Mouse (Mus musculus) liver, embryonic 15.5 days (tissue): ENCODE results near the gene Ing2. TPM values are rescaled to one million over a fixed set of nuclear protein-coding genes. Genes with fewer than 3 reads are reported as not detected.

Source experiments
- ATAC-seq: fragments of 200-750 bp; cut with Nextera tagmentation; 2 replicates; pipeline ENCODE4 v1.8.0; 2017; ENCODE audit warnings: moderate number of reproducible peaks, mild to moderate bottlenecking, moderate library complexity; ENCODE audit not compliant: insufficient read depth
- H3K27ac ChIP-seq: fragments of 300-500 bp; sonication (generic); replicated peaks from 2 replicates; pipeline ENCODE4 v1.5.1; 2015; ENCODE audit warnings: mild to moderate bottlenecking, inconsistent platforms
- H3K27me3 ChIP-seq: fragments of 300-500 bp; sonication (generic); 2 replicates; pipeline ENCODE4 v1.6.1; 2015; ENCODE audit warnings: mild to moderate bottlenecking, inconsistent platforms
- H3K36me3 ChIP-seq: fragments of 300-500 bp; sonication (generic); replicated peaks from 2 replicates; pipeline ENCODE4 v1.6.1; 2015; ENCODE audit warnings: moderate library complexity, mild to moderate bottlenecking, inconsistent platforms
- H3K4me1 ChIP-seq: fragments of 300-500 bp; sonication (generic); replicated peaks from 2 replicates; pipeline ENCODE4 v1.6.1; 2015; ENCODE audit warnings: inconsistent platforms
- H3K4me2 ChIP-seq: fragments of 300-500 bp; sonication (generic); 2 replicates; pipeline ENCODE4 v1.6.1; 2015; ENCODE audit warnings: moderate library complexity, mild to moderate bottlenecking, inconsistent platforms
- H3K4me3 ChIP-seq: fragments of 300-500 bp; sonication (generic); replicated peaks from 2 replicates; pipeline ENCODE4 v1.5.1; 2015; ENCODE audit warnings: mild to moderate bottlenecking, inconsistent platforms
- H3K9ac ChIP-seq: fragments of 300-500 bp; sonication (generic); 2 replicates; pipeline ENCODE4 v1.6.1; 2015; ENCODE audit warnings: moderate library complexity, mild to moderate bottlenecking, inconsistent platforms
- H3K9me3 ChIP-seq: fragments of 300-500 bp; sonication (generic); replicated peaks from 2 replicates; pipeline ENCODE4 v1.6.1; 2016; ENCODE audit warnings: inconsistent platforms
- WGBS: fragments of 180-500 bp; shearing (Covaris S2); methylation state at CpG from one replicate; pipeline ENCODE4 v1.1.7; 2015; ENCODE audit warnings: mixed read lengths; ENCODE audit not compliant: insufficient replicate concordance; 5-methylcytosine and 5-hydroxymethylcytosine counted together
- polyA plus RNA-seq: library from polyadenylated mRNA; unstranded; fragments of >200 nt; fragmentation: Nextera tagmentation; extraction: Ambion mirVana; gene quantifications from 2 replicates; pipeline ENCODE4 v1.2.1, GENCODE M21; 2015

Gene Ing2
- 6.3 and 7.1 TPM in 2 replicates for polyA plus RNA-seq

DNA sequence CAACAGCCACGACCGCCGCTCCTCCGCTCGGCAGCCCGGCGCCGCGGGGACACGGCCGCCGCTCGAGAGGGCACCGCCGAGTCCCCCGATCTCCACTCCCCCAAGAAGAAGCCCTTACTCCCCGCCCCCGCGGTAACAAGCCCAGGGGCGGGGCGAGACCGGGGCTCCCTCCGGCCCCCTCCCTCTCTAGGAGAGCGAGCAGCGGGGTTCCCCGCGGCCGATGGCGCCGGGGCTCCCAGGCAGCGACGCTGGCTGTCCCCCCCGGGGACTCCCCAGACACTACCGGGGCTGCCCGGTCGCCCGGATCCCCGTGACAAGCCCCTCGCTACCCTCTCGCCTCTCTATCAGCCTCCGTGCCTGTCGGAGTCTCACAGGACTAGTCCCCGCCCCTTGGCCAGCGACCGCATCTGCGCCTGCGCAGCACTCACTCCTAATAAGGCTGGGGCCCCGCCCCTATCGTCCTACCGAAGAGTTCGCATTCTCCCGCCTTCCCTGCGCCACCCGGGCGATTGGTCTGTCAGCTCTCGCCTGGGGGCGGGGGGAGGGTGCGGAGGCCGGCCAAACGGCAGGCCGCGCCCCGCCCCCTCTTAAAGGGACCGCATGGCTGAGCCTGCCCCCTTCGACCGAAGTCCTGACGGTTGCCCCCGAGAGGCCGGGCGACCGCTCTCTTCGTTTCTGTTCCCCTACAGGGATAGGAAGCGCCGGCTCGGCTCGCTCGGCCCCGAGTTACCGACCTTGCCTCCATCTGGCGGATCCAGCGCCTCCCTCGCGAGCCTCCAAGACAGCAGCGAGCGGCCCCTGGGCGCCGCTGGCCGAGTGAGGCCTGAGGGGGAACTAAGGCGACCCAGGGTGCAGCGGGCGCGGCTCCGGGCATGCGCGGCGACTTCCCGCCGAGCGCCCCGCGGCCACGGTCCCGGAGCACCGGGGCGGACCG is at the start of gene Ing2:
Gene Ing2, minus strand, starts transcription at position 780 of the 934 bp plus-strand sequence.
- Histone ChIP-seq H3K27me3 (no peaks in the 10 kb centered on the region), H3K9ac (peak within 1 kb of the TSS; percentile 90), H3K27ac (peak within 1 kb of the TSS; percentile 96), H3K36me3 (no peaks in the 10 kb centered on the region; the same call in 1 of the 2 replicates), H3K4me1 (peaks cover 27% of the 10 kb centered on the region), H3K9me3 (no peaks in the 10 kb centered on the region), H3K4me2 (peak within 1 kb of the TSS; percentile 92), H3K4me3 (peak within 1 kb of the TSS; percentile 95)
- peak; percentile 88 for ATAC-seq
- under 1% methylated on average over 104 of the region's 106 CpGs for WGBS

DNA sequence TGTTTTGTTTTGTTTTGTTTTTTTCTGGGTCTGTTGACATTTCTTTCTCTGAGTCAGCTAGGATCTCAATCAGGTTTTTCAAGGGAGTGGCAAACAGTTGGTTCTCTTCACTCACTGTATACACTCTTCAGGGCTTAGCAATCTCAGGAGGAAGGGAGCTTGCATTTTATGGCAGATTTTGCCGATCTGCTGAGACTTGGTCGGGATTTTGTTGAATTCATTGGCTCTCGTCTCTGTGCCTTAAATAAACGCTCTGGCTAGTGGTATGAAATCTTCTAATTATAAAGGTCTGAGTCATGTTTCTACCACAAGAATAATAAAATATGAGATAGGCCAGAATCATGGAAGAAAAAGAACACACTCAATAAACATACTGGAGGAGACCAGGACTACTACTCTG is 46.3 kb upstream of the Ing2 start:
- ATAC-seq, result no peak
- Histone ChIP-seq H3K27me3 (no peaks in the 10 kb centered on the region), H3K4me1 (no peaks in the 10 kb centered on the region), H3K9ac (no peak overlapping the region), H3K27ac (no peak overlapping the region), H3K36me3 (no peaks in the 10 kb centered on the region), H3K4me2 (no peak overlapping the region), H3K9me3 (no peaks in the 10 kb centered on the region), H3K4me3 (no peak overlapping the region)
- WGBS, result 58% methylated on average over 4 of the region's 4 CpGs

DNA sequence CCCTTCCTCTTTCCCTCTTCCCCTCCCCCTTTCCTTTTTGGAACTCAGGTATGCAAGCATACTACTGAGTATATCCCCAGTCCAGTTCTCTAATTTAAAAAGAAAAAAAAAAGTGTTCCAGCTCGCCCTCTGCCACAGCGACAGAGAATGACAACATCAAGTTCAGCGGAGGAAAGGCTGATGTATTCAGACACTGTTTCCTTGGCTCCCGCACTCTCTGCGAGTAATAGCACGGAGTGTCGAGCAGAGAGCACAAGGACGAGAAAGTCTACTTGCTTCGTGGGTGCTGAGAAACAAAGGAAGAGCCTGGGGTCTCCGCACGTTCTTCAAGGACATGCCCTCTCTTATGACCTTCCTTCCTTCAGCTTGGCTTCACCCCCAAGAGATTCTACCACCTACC is 43.3 kb upstream of the Ing2 start:
- no peak overlapping the region for H3K4me2 ChIP-seq
- WGBS, result 23% methylated on average over 11 of the region's 11 CpGs

DNA sequence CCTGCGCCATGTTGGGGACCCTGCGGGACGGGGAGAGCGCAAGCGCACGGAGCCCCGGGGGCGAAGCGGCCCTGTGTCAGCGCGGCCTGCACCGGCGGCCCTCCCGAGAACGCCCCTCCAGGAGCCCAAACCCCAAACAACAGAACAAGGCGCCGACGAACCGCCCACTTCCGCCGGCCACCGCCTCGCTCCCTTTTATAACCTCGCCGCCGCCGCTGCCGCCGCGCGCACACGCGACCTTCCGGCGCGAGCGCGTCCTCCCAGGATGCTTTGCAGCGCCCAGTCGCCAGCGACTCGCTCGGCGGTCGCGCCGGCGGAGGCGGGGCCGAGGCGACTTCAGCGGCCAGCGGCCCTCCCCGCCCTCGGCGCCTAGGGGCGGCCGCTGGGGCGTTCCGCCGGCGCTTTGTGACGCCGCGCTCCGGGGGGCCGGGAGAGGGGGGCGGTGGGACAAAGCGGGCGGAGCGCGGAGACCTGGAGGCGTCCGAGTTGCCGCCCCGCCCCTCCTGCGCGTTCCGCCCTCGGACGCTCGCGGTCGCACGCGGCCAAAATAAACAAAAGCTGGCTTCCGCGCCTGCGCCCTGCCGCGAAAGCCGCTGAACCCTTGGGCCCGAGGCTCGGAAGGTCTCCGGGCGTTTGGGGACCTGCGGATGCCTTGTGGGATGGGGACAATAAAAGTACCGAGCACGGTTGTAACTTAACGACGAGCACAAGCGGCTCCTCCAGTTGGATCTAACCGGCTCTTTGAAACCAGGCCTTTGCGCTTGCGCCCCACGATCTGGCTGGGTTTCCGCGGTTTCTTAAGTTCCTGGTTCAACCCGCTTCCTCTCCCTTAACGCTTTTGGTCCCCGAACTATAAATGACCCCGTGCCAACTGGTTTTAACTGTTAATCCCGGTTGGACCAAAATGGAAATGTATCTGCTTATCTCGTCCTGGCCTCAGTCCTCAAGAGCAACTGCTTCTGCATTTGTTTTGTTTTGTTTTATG is 38.7 kb upstream of the Ing2 start, which contains the start of gene Cdkn2aip:
Gene Cdkn2aip, minus strand, starts transcription at position 172 of the 985 bp plus-strand sequence.
- no peaks in the 10 kb centered on the region for H3K27me3 ChIP-seq
- H3K9me3 ChIP-seq, result no peaks in the 10 kb centered on the region
- peaks cover 19% of the 10 kb centered on the region for H3K4me1 ChIP-seq
- peak within 1 kb of the TSS; percentile 83 for H3K4me2 ChIP-seq
- peaks cover 17% of the 10 kb centered on the region for H3K36me3 ChIP-seq
- H3K4me3 ChIP-seq, result peak within 1 kb of the TSS; percentile 76
- H3K9ac ChIP-seq, result peak within 1 kb of the TSS; percentile 76
- under 1% methylated on average over 111 of the region's 114 CpGs for WGBS
- H3K27ac ChIP-seq, result peak within 1 kb of the TSS; percentile 96
- peak; percentile 95 for ATAC-seq

More for the DNA sequence above, 43.3 kb upstream of the Ing2 start:
- Histone ChIP-seq H3K9me3 (no peaks in the 10 kb centered on the region), H3K27ac (no peak overlapping the region), H3K36me3 (no peaks in the 10 kb centered on the region), H3K4me3 (no peak overlapping the region), H3K9ac (no peak overlapping the region), H3K4me1 (peaks cover 6% of the 10 kb centered on the region), H3K27me3 (no peaks in the 10 kb centered on the region)
- ATAC-seq, result no peak

DNA sequence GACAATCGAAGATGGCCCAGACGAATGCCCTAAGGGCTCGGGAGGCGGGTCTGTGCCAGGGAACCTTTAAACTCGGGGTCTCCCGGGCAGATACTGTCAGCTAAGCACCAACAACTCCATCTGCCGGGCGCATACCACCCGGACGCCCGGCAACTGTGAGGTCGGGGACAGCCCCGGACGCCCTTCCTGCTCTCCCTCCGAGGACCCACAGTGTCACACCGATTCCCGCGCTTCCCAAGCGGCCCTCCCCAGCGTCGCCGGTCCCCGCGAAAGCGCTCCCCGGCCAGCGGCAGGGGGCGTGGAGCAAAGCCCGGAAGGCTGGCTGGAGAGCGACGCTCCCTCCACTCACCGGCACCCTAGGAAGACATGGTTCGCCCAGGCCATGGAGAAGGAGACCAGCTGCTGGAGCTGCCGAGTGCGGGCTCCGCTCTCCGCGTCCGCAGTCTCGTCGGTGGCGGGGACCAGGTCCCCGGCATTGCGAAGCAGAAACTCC is 37.9 kb upstream of the Ing2 start:
- Histone ChIP-seq H3K27ac (peak overlapping the region; percentile 96), H3K4me2 (peak overlapping the region; percentile 83), H3K36me3 (peaks cover 24% of the 10 kb centered on the region), H3K27me3 (no peaks in the 10 kb centered on the region), H3K9me3 (no peaks in the 10 kb centered on the region), H3K4me3 (peak overlapping the region; percentile 76), H3K4me1 (peaks cover 19% of the 10 kb centered on the region), H3K9ac (peak overlapping the region; percentile 76)
- ATAC-seq, result peak; percentile 22
- WGBS, result under 1% methylated on average over 44 of the region's 44 CpGs

DNA sequence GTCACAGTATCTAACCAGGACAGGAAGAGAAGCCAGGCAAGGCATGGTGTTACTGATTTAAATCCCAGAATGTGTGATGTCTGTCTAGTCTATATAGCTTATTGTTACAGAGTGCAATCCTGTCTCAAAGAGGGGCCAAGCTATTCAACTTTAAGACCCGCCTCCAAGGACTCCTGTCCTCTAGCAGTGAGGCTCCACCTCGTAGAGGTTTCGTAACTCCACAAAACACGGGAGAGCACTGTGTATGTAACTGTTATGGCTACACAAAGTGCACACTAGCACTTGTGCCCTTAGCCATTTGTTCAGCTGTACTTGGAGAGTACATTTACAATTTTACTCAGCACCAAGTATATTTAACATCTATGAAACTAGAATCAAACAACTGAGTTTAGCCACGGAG is 32.8 kb upstream of the Ing2 start:
- peak overlapping the region; percentile 69 for H3K27ac ChIP-seq
- 60% methylated on average over 5 of the region's 5 CpGs for WGBS

DNA sequence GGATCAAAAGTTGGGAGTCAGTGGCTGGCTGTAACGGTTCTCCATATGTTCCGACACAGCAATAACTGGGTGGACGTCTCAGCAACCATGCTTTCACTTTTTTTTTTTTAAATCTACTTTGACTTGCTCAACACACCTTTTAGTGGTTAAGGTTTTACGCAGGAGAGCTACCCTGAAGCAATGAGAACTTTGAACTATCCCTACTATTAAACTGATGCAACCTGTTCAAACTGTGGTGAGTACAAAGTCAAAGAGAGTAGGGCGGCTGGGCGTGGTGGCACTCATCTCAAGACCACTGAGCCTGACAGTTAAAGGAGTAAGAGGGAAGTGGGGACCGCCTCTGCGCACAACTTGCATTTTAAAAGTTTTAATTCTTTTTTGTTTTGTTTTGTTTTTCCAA is 31.4 kb upstream of the Ing2 start:
- WGBS, result 74% methylated on average over 8 of the region's 8 CpGs
- peaks cover 38% of the 10 kb centered on the region for H3K36me3 ChIP-seq
- H3K4me3 ChIP-seq, result no peak overlapping the region
- H3K27ac ChIP-seq, result peak overlapping the region; percentile 74
- H3K9ac ChIP-seq, result no peak overlapping the region
- H3K4me1 ChIP-seq, result peaks cover 12% of the 10 kb centered on the region
- ATAC-seq, result peak; percentile 69
- H3K27me3 ChIP-seq, result no peaks in the 10 kb centered on the region
- no peaks in the 10 kb centered on the region for H3K9me3 ChIP-seq
- peak overlapping the region; percentile 13; the same call in 1 of the 2 replicates for H3K4me2 ChIP-seq

More for the DNA sequence above, 32.8 kb upstream of the Ing2 start:
- H3K9ac ChIP-seq, result no peak overlapping the region
- H3K4me2 ChIP-seq, result no peak overlapping the region
- ATAC-seq, result peak; percentile 48
- no peaks in the 10 kb centered on the region for H3K9me3 ChIP-seq
- H3K36me3 ChIP-seq, result peaks cover 43% of the 10 kb centered on the region
- H3K27me3 ChIP-seq, result no peaks in the 10 kb centered on the region
- H3K4me3 ChIP-seq, result no peak overlapping the region
- H3K4me1 ChIP-seq, result peaks cover 18% of the 10 kb centered on the region

DNA sequence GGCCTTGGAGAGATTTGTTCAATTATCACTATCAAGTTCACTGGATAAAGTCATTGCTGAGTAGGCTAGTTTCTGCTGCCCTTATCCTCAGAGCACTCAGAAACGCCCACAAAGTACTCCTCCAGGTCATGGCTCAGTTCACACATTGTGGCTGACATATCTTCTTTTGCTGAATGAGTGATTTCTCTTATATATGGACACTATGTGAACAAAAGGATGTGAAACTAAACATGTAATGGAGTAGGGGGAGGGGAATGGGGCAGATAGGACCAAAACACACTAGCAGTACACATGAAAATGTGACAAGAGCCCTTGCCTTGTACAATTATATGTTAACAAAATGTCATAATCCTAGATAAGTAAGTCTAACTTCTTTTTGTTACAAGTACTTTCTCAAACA is 27.0 kb upstream of the Ing2 start:
- ATAC-seq, result no peak
- Histone ChIP-seq H3K9me3 (no peaks in the 10 kb centered on the region), H3K9ac (no peak overlapping the region), H3K4me2 (no peak overlapping the region), H3K36me3 (peaks cover 12% of the 10 kb centered on the region; the same call in 1 of the 2 replicates), H3K4me1 (no peaks in the 10 kb centered on the region), H3K27me3 (no peaks in the 10 kb centered on the region), H3K27ac (no peak overlapping the region), H3K4me3 (no peak overlapping the region)
- 35% methylated on average over 1 of the region's 1 CpGs for WGBS

DNA sequence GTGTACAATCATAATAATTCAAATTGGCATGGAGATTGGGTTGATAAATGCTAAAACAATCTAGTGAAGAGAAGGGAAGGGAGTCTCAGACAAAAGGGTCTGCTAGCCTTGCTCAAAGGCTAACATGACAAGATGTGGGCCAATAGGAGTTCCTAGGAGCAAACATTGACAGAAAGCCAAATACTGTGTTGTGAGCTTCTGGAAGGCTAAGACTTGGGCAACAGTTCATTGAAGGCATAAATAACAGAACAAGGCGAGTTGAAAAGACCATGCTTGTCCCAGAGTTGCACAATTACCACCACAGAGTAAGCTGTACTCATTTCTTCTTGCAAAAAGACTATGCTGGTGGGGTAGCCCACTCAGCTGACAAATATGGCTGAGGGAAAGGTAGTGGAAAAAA is 22.3 kb upstream of the Ing2 start:
- no peak overlapping the region for H3K4me2 ChIP-seq
- H3K36me3 ChIP-seq, result no peaks in the 10 kb centered on the region
- no peak overlapping the region for H3K4me3 ChIP-seq
- H3K9me3 ChIP-seq, result no peaks in the 10 kb centered on the region
- no peak overlapping the region for H3K27ac ChIP-seq
- no peak for ATAC-seq
- 55% methylated on average over 1 of the region's 1 CpGs for WGBS
- no peak overlapping the region for H3K9ac ChIP-seq
- no peaks in the 10 kb centered on the region for H3K4me1 ChIP-seq
- no peaks in the 10 kb centered on the region for H3K27me3 ChIP-seq

DNA sequence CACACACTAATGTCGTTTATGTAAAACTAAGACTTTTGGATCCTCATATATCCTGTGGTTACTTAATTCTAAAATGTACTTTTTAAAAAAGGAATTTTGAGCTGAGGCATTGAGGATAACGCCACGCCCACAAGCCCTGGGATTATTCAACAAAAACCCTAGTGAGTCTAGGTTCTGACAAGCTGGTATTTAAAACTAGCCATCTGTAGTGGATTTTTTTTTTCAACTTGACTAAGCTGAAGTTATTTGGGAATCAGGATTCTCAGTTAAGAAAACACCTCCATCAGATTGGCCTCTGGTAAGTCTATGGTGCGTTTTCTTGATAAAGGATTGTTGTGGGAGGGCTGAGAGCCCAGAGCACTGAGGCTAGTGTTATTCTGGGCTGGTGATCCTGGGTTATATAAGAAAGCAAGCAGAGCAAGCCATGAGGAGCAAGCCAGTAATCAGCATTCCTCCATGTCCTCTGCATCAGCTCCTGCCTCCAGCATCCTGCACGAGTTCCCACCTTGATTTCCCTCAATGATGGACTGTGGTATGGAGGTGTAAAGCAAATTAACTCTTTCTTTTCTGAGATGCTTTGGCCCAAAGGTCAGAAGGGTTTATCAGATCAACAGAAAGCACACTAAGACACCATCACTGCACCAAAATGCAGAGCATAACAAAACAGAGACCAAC is 20.2 kb upstream of the Ing2 start:
- H3K4me2 ChIP-seq, result no peak overlapping the region
- 70% methylated on average over 5 of the region's 5 CpGs for WGBS
- H3K36me3 ChIP-seq, result no peaks in the 10 kb centered on the region
- no peak overlapping the region for H3K9ac ChIP-seq
- ATAC-seq, result no peak
- no peak overlapping the region for H3K4me3 ChIP-seq
- H3K27me3 ChIP-seq, result no peaks in the 10 kb centered on the region
- peaks cover 3% of the 10 kb centered on the region; the same call in 1 of the 2 replicates for H3K4me1 ChIP-seq
- no peaks in the 10 kb centered on the region for H3K9me3 ChIP-seq
- H3K27ac ChIP-seq, result no peak overlapping the region
